15 mouse cellular contexts compared by ENCODE assay signal in the genomic region with DNA sequence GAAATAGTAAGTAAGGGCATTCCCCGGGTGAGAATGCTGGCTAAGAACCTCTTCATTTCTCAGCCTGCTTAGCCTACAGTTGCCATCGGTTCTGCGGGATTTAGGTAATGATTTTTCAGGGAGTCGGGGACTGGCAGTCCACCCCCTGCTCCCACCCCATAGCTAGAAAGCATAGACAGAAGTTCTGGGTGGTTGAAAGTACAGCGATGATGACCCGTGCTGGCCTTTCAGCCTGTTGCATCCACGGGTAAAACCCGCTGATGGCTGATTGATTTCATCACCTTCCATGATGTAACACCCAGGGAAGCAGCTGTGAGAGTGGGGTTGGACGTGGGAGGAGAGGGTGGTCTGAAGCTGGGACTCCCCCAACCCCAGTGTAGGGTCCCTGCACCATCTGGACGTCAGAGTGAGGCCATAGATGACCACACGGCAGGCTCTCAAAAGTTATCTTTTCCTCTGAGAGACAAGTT. TPM values are rescaled to one million over a fixed set of nuclear protein-coding genes. Genes with fewer than 3 reads are reported as not detected.
A peak's percentile ranks its signal among the peaks of the same experiment; 100 is the strongest.
DNase-seq lines count a peak whose midpoint lies in the region; ATAC-seq and TF ChIP-seq lines count a peak whose summit lies in the region.
"Had no signal": no experiment of that assay in that cellular context is flagged by ENCODE, and none has a peak within 500 bp of the region (broad histone marks: within the 10 kb centered on the region; RNA-seq: fewer than 3 reads in every experiment).

TSS of gene Il23a (minus strand) at position 51 of the 470 bp plus-strand sequence.

- dilution Hi-C loops in CH12.LX (cut with MboI; ENCODE audit: extremely low pct_ligation_motif_present, extremely low pct_unique_long_range_greater_than_20kb, low sequenced_read_pairs), result no loop called here

- DNase-seq in embryonic facial prominence, embryonic 14.5 days (ENCODE audit: low spot score), result no peak
- no peak for DNase-seq in embryonic facial prominence, embryonic 10.5 days (ENCODE audit: low spot score)
- no peak for DNase-seq in kidney, postnatal 14 days
- DNase-seq in CH12.LX (ENCODE audit: extremely low read depth), result no peak
- no peak for DNase-seq in layer of hippocampus, postnatal 25 days (ENCODE audit: extremely low spot score in 1 of 2, low spot score in 1 of 2)
- DNase-seq: thymus, adult 2 months had no signal

- 79% methylated on average over 11 of the region's 11 CpGs for WGBS in embryonic facial prominence, embryonic 14.5 days
- 83% methylated on average over 11 of the region's 11 CpGs for WGBS in embryonic facial prominence, embryonic 10.5 days
- WGBS in kidney, embryonic 14.5 days, result 82% methylated on average over 11 of the region's 11 CpGs
- 57% methylated on average over 11 of the region's 11 CpGs for WGBS in liver, embryonic 15.5 days (ENCODE audit: insufficient replicate concordance)
- 82% methylated on average over 11 of the region's 11 CpGs for WGBS in hindbrain, embryonic 16.5 days

- no peaks in the 10 kb centered on the region for H3K27me3 ChIP-seq in embryonic facial prominence, embryonic 14.5 days (replicated peaks; ENCODE audit: control insufficient read depth, insufficient read depth, low read length)
- no peaks in the 10 kb centered on the region for H3K27me3 ChIP-seq in embryonic facial prominence, embryonic 10.5 days (replicated peaks; ENCODE audit: low read depth, poor library complexity, severe bottlenecking)
- H3K27me3 ChIP-seq in kidney, embryonic 14.5 days (ENCODE audit: control insufficient read depth, insufficient read depth, low read length), result no peaks in the 10 kb centered on the region
- no peaks in the 10 kb centered on the region for H3K27me3 ChIP-seq in CH12.LX (replicated peaks)
- H3K27me3 ChIP-seq in liver, embryonic 15.5 days, result no peaks in the 10 kb centered on the region
- H3K27me3 ChIP-seq in hindbrain, embryonic 16.5 days (replicated peaks; ENCODE audit: control insufficient read depth, insufficient read depth, low read length), result no peaks in the 10 kb centered on the region
- H3K27me3 ChIP-seq: kidney, embryonic 15.5 days; neural tube, embryonic 12.5 days had no signal

- H3K79me2 ChIP-seq in CH12.LX (replicated peaks; ENCODE audit: control insufficient read depth, extremely low read depth, insufficient read depth, poor library complexity, severe bottlenecking), result no peaks in the 10 kb centered on the region; the same call in 1 of the 2 replicates

- no peak for ATAC-seq in embryonic facial prominence, embryonic 14.5 days (ENCODE audit: low read depth)
- no peak for ATAC-seq in kidney, embryonic 14.5 days (ENCODE audit: low FRiP score, low TSS enrichment)
- no peak for ATAC-seq in liver, embryonic 15.5 days (ENCODE audit: insufficient read depth)
- no peak for ATAC-seq in hindbrain, embryonic 16.5 days

- in situ Hi-C loops in CH12.LX (cut with MboI; ENCODE audit: low pct_ligation_motif_present, low pct_unique_long_range_greater_than_20kb, low sequenced_read_pairs), result no loop called here

- H3K4me3 ChIP-seq in embryonic facial prominence, embryonic 14.5 days (ENCODE audit: low read depth, low read length), result no peak within 1 kb of the TSS
- H3K4me3 ChIP-seq in embryonic facial prominence, embryonic 10.5 days, result no peak within 1 kb of the TSS
- H3K4me3 ChIP-seq in kidney, embryonic 14.5 days (ENCODE audit: low read length), result no peak within 1 kb of the TSS
- no peak within 1 kb of the TSS for H3K4me3 ChIP-seq in CH12.LX (replicated peaks in 1 of 3; ENCODE audit: low read depth in 2 of 3, low read length in 2 of 3, poor library complexity in 1 of 3)
- H3K4me3 ChIP-seq in liver, embryonic 15.5 days (replicated peaks), result no peak within 1 kb of the TSS
- no peak within 1 kb of the TSS for H3K4me3 ChIP-seq in hindbrain, embryonic 16.5 days (ENCODE audit: low read length)
- H3K4me3 ChIP-seq: kidney, embryonic 15.5 days; neural tube, embryonic 12.5 days had no signal

- H3K4me2 ChIP-seq in embryonic facial prominence, embryonic 14.5 days (ENCODE audit: low read depth, low read length), result no peak within 1 kb of the TSS
- no peak within 1 kb of the TSS for H3K4me2 ChIP-seq in kidney, embryonic 14.5 days (replicated peaks; ENCODE audit: low read depth, low read length)
- no peak within 1 kb of the TSS; the same call in 1 of the 2 replicates for H3K4me2 ChIP-seq in CH12.LX (ENCODE audit: insufficient read depth, low read depth, poor library complexity, severe bottlenecking)
- H3K4me2 ChIP-seq in liver, embryonic 15.5 days, result peak within 1 kb of the TSS; percentile 8; the same call in 1 of the 2 replicates
- H3K4me2 ChIP-seq in hindbrain, embryonic 16.5 days (ENCODE audit: low read length), result no peak within 1 kb of the TSS
- H3K4me2 ChIP-seq: kidney, embryonic 15.5 days; neural tube, embryonic 12.5 days had no signal

- peaks cover 6% of the 10 kb centered on the region; the same call in 1 of the 2 replicates for H3K4me1 ChIP-seq in embryonic facial prominence, embryonic 14.5 days (ENCODE audit: control insufficient read depth, insufficient read depth, low read length)
- H3K4me1 ChIP-seq in embryonic facial prominence, embryonic 10.5 days, result peaks cover 11% of the 10 kb centered on the region
- H3K4me1 ChIP-seq in kidney, embryonic 14.5 days (ENCODE audit: control insufficient read depth, insufficient read depth, low read length), result peaks cover 5% of the 10 kb centered on the region
- H3K4me1 ChIP-seq in CH12.LX (ENCODE audit: control insufficient read depth in 1 of 2, insufficient read depth in 2 of 2), result peaks cover 11 to 44% of the 10 kb centered on the region in 2 experiments
- peaks cover 19% of the 10 kb centered on the region for H3K4me1 ChIP-seq in liver, embryonic 15.5 days (replicated peaks)
- H3K4me1 ChIP-seq in hindbrain, embryonic 16.5 days (ENCODE audit: control insufficient read depth, insufficient read depth, low read depth, low read length), result peaks cover 7% of the 10 kb centered on the region

- no peaks in the 10 kb centered on the region for H3K9me3 ChIP-seq in embryonic facial prominence, embryonic 14.5 days (ENCODE audit: control insufficient read depth, low read length)
- H3K9me3 ChIP-seq in embryonic facial prominence, embryonic 10.5 days, result no peaks in the 10 kb centered on the region
- H3K9me3 ChIP-seq in kidney, embryonic 14.5 days (ENCODE audit: control insufficient read depth, low read length), result no peaks in the 10 kb centered on the region
- no peaks in the 10 kb centered on the region for H3K9me3 ChIP-seq in CH12.LX (replicated peaks; ENCODE audit: low read length)
- H3K9me3 ChIP-seq in liver, embryonic 15.5 days (replicated peaks), result no peaks in the 10 kb centered on the region
- no peaks in the 10 kb centered on the region for H3K9me3 ChIP-seq in hindbrain, embryonic 16.5 days (ENCODE audit: control insufficient read depth, low read length)
- H3K9me3 ChIP-seq: kidney, embryonic 15.5 days; neural tube, embryonic 12.5 days had no signal

- peak within 1 kb of the TSS; percentile 26; the same call in 1 of the 2 replicates for H3K9ac ChIP-seq in embryonic facial prominence, embryonic 14.5 days (ENCODE audit: low read depth, low read length)
- H3K9ac ChIP-seq in kidney, embryonic 14.5 days (ENCODE audit: low read depth, low read length), result 0 out of 2 replicates have a peak within 1 kb of the TSS, but pooled peaks have one; percentile 0
- H3K9ac ChIP-seq in CH12.LX (ENCODE audit: insufficient read depth, low read depth), result peak within 1 kb of the TSS; percentile 65
- no peak within 1 kb of the TSS for H3K9ac ChIP-seq in liver, embryonic 15.5 days
- no peak within 1 kb of the TSS for H3K9ac ChIP-seq in hindbrain, embryonic 16.5 days (ENCODE audit: low read depth, low read length)
- H3K9ac ChIP-seq: kidney, embryonic 15.5 days; neural tube, embryonic 12.5 days had no signal

- no peak; the same call in 1 of the 2 replicates for TF ChIP-seq EP300 in CH12.LX (IDR thresholded peaks at IDR 0.05; ENCODE audit: low read length)

- H3K36me3 ChIP-seq in embryonic facial prominence, embryonic 14.5 days (ENCODE audit: control insufficient read depth, insufficient read depth, low read length), result no peaks in the 10 kb centered on the region
- no peaks in the 10 kb centered on the region for H3K36me3 ChIP-seq in embryonic facial prominence, embryonic 10.5 days (replicated peaks)
- H3K36me3 ChIP-seq in kidney, embryonic 14.5 days (ENCODE audit: control insufficient read depth, insufficient read depth, low read length), result no peaks in the 10 kb centered on the region
- H3K36me3 ChIP-seq in CH12.LX (replicated peaks in 1 of 2; ENCODE audit: control insufficient read depth in 1 of 2, insufficient read depth in 1 of 2, low read length in 1 of 2), result no peaks in the 10 kb centered on the region
- H3K36me3 ChIP-seq in liver, embryonic 15.5 days (replicated peaks), result no peaks in the 10 kb centered on the region
- H3K36me3 ChIP-seq in hindbrain, embryonic 16.5 days (ENCODE audit: control insufficient read depth, insufficient read depth, low read length), result no peaks in the 10 kb centered on the region
- H3K36me3 ChIP-seq: kidney, embryonic 15.5 days; neural tube, embryonic 12.5 days had no signal

- TF ChIP-seq CTCF in CH12.LX (conservative IDR thresholded peaks at IDR 0.05 in 1 of 2, IDR thresholded peaks at IDR 0.05 in 1 of 2; ENCODE audit: low read depth in 2 of 2, low read length in 2 of 2), result no peak

- H3K27ac ChIP-seq in embryonic facial prominence, embryonic 14.5 days (replicated peaks; ENCODE audit: low read depth, low read length), result no peak within 1 kb of the TSS
- H3K27ac ChIP-seq in embryonic facial prominence, embryonic 10.5 days (replicated peaks), result no peak within 1 kb of the TSS
- no peak within 1 kb of the TSS for H3K27ac ChIP-seq in kidney, embryonic 14.5 days (ENCODE audit: low read depth, low read length)
- peak within 1 kb of the TSS; percentile 43 for H3K27ac ChIP-seq in CH12.LX (ENCODE audit: insufficient read depth, low read depth)
- no peak within 1 kb of the TSS for H3K27ac ChIP-seq in liver, embryonic 15.5 days (replicated peaks)
- H3K27ac ChIP-seq in hindbrain, embryonic 16.5 days (ENCODE audit: low read depth, low read length), result no peak within 1 kb of the TSS
- H3K27ac ChIP-seq: kidney, embryonic 15.5 days; neural tube, embryonic 12.5 days had no signal

- TF ChIP-seq RAD21 in CH12.LX (IDR thresholded peaks at IDR 0.05; ENCODE audit: low read depth, low read length), result no peak

- TF ChIP-seq POLR2A in CH12.LX (IDR thresholded peaks at IDR 0.05; ENCODE audit: low read depth, low read length), result no peak

RNA-seq across cellular contexts. Expression of gene Il23a, which starts in this region (rescaled TPM):
- polyA plus RNA-seq in embryonic facial prominence, embryonic 14.5 days (2014; fragmentation: Nextera tagmentation; extraction: Ambion mirVana), result 0.20 and 0.29 TPM in 2 replicates
- 0.13 TPM in 1 of 2 replicates, not detected in the other for polyA plus RNA-seq in embryonic facial prominence, embryonic 10.5 days (2016; fragmentation: Nextera tagmentation; extraction: Ambion mirVana)
- polyA plus RNA-seq in kidney, embryonic 14.5 days (2014; fragmentation: Nextera tagmentation; extraction: Ambion mirVana), result 0.24 and 0.29 TPM in 2 replicates
- 1.2 and 3.6 TPM in 2 replicates for total RNA-seq in CH12.LX (2012; rRNA removed)
- total RNA-seq in CH12.LX (2014; rRNA removed), result 0.32 and 0.41 TPM in 2 replicates
- 0.30 and 0.49 TPM in 2 replicates for polyA plus RNA-seq in CH12.LX (2012; ENCODE audit: insufficient read length, low read depth)
- polyA plus RNA-seq in liver, embryonic 15.5 days (2015; fragmentation: Nextera tagmentation; extraction: Ambion mirVana), result not detected in 2 replicates
- 0.22 and 0.73 TPM in 2 replicates for polyA plus RNA-seq in hindbrain, embryonic 16.5 days (2015; fragmentation: Nextera tagmentation; extraction: Ambion mirVana)
- 1 to 10 TPM in 1 of 2 experiments, under 1 TPM in 1; 0.84 to 1.1 TPM for total RNA-seq in layer of hippocampus, postnatal 25 days (2021)
- total RNA-seq: adrenal gland, adult 2 months; gastrocnemius, adult 18-20 months; megakaryocyte-erythroid progenitor cell, adult 5-6 weeks had no signal
- polyA plus RNA-seq: adrenal gland, adult 2 months; limb, embryonic 11.5 days had no signal

Comparison
In these comparisons a context has a peak if more than half of its experiments do, and no peak if none do; other contexts are left out.
1. H3K9ac ChIP-seq: peak in embryonic facial prominence, embryonic 14.5 days (single experiment), kidney, embryonic 14.5 days (single experiment) and CH12.LX (single experiment); none in liver, embryonic 15.5 days (single experiment) and hindbrain, embryonic 16.5 days (single experiment).